In genomic region chr5:115158040-115158983, GRCm38 (mm10) we compare ENCODE assay signal across 8 mouse cellular contexts. TPM values are rescaled to one million over a fixed set of nuclear protein-coding genes. Genes with fewer than 3 reads are reported as not detected.
A peak's percentile ranks its signal among the peaks of the same experiment; 100 is the strongest.
DNase-seq lines count a peak whose midpoint lies in the region; ATAC-seq and TF ChIP-seq lines count a peak whose summit lies in the region.

Gene Mlec, minus strand, starts transcription at chr5:115158179.

- under 1% methylated on average over 75 of the region's 78 CpGs for WGBS in forebrain, embryonic 16.5 days
- under 1% methylated on average over 77 of the region's 78 CpGs for WGBS in lung, embryonic 14.5 days
- under 1% methylated on average over 78 of the region's 78 CpGs for WGBS in olfactory bulb, adult 2 months
- under 1% methylated on average over 78 of the region's 78 CpGs for WGBS in thymus, adult 2 months

- H3K4me1 ChIP-seq in ES-E14 (ENCODE audit: control insufficient read depth in 2 of 2, insufficient read depth in 2 of 2, low read length in 2 of 2, poor library complexity in 1 of 2) = peaks cover 0 to 9% of the 10 kb centered on the region in 2 experiments
- H3K4me1 ChIP-seq in forebrain, embryonic 16.5 days (replicated peaks; ENCODE audit: control insufficient read depth, insufficient read depth, low read length) = peaks cover 35% of the 10 kb centered on the region
- peaks cover 30% of the 10 kb centered on the region for H3K4me1 ChIP-seq in lung, embryonic 14.5 days (ENCODE audit: insufficient read depth)
- peaks cover 39% of the 10 kb centered on the region for H3K4me1 ChIP-seq in olfactory bulb, adult 2 months (ENCODE audit: control insufficient read depth, insufficient read depth, low read length)
- H3K4me1 ChIP-seq in thymus, adult 2 months (replicated peaks; ENCODE audit: control insufficient read depth, insufficient read depth, low read length) = peaks cover 47% of the 10 kb centered on the region

- peak within 1 kb of the TSS; percentile 87 to 89 for H3K4me3 ChIP-seq in ES-E14 (ENCODE audit: insufficient read depth in 1 of 2, low read depth in 1 of 2, low read length in 2 of 2, poor library complexity in 1 of 2, severe bottlenecking in 1 of 2)
- peak within 1 kb of the TSS; percentile 94 for H3K4me3 ChIP-seq in forebrain, embryonic 16.5 days (replicated peaks; ENCODE audit: low read length)
- peak within 1 kb of the TSS; percentile 86 for H3K4me3 ChIP-seq in layer of hippocampus, adult 2 months
- peak within 1 kb of the TSS; percentile 100 for H3K4me3 ChIP-seq in lung, embryonic 14.5 days (ENCODE audit: low read depth, low read length)
- peak within 1 kb of the TSS; percentile 86 for H3K4me3 ChIP-seq in olfactory bulb, adult 2 months (ENCODE audit: insufficient read depth, low read depth, low read length)
- H3K4me3 ChIP-seq in thymus, adult 2 months (ENCODE audit: control insufficient read depth, insufficient read depth, low read length) = peak within 1 kb of the TSS; percentile 83

- peak; percentile 97 for DNase-seq in ES-E14 (ENCODE audit: low read depth, low spot score)
- DNase-seq in cerebellum, adult 11-12 months = peak; percentile 99
- DNase-seq in heart, postnatal 36 days = peak; percentile 95 to 97
- DNase-seq in layer of hippocampus, adult 2 months (ENCODE audit: low spot score in 2 of 2) = peak; percentile 99
- peak; percentile 99 for DNase-seq in lung, embryonic 14.5 days
- peak; percentile 98 for DNase-seq in thymus, adult 2 months

- intact Hi-C loops in heart, postnatal 36 days (cut with DNase I) = no loop called here

- peak within 1 kb of the TSS; percentile 85 for H3K27ac ChIP-seq in ES-E14 (ENCODE audit: insufficient read depth, low read depth, low read length, poor library complexity, severe bottlenecking)
- peak within 1 kb of the TSS; percentile 99 for H3K27ac ChIP-seq in forebrain, embryonic 16.5 days (ENCODE audit: low read length)
- peak within 1 kb of the TSS; percentile 98 for H3K27ac ChIP-seq in layer of hippocampus, adult 2 months
- H3K27ac ChIP-seq in lung, embryonic 14.5 days (ENCODE audit: low read depth) = peak within 1 kb of the TSS; percentile 97
- peak within 1 kb of the TSS; percentile 100 for H3K27ac ChIP-seq in olfactory bulb, adult 2 months (ENCODE audit: insufficient read depth, low read depth, low read length)
- peak within 1 kb of the TSS; percentile 73 for H3K27ac ChIP-seq in thymus, adult 2 months (ENCODE audit: control insufficient read depth, insufficient read depth, low read length)

- in situ Hi-C loops in ES-E14 (cut with MboI; ENCODE audit: low sequenced_read_pairs in 2 of 2, unreplicated experiment in 2 of 2) = no loop called here

- no peaks in the 10 kb centered on the region for H3K9me3 ChIP-seq in ES-E14 (ENCODE audit: control insufficient read depth, insufficient read depth, low read depth, low read length)
- no peaks in the 10 kb centered on the region for H3K9me3 ChIP-seq in forebrain, embryonic 16.5 days (ENCODE audit: control insufficient read depth, low read length)
- no peaks in the 10 kb centered on the region for H3K9me3 ChIP-seq in lung, embryonic 14.5 days (ENCODE audit: low read depth, low read length)

- peak; percentile 97 for ATAC-seq in forebrain, embryonic 16.5 days
- ATAC-seq in lung, embryonic 14.5 days (ENCODE audit: insufficient read depth) = peak; percentile 98

- peak within 1 kb of the TSS; percentile 90 for H3K4me2 ChIP-seq in forebrain, embryonic 16.5 days (ENCODE audit: low read length)
- peak within 1 kb of the TSS; percentile 80 for H3K4me2 ChIP-seq in lung, embryonic 14.5 days

- H3K27me3 ChIP-seq in forebrain, embryonic 16.5 days (replicated peaks; ENCODE audit: control insufficient read depth, insufficient read depth, low read length) = no peaks in the 10 kb centered on the region
- H3K27me3 ChIP-seq in lung, embryonic 14.5 days (ENCODE audit: insufficient read depth, low read length) = no peaks in the 10 kb centered on the region
- H3K27me3 ChIP-seq in thymus, adult 2 months (ENCODE audit: control insufficient read depth, insufficient read depth, low read length) = no peaks in the 10 kb centered on the region

- TF ChIP-seq POLR2A in olfactory bulb, adult 2 months (IDR thresholded peaks at IDR 0.05; ENCODE audit: insufficient read depth, low read depth, low read length) = peak; percentile 63
- peak; percentile 97 for TF ChIP-seq POLR2A in thymus, adult 2 months (IDR thresholded peaks at IDR 0.05; ENCODE audit: control insufficient read depth, extremely low read depth, insufficient read depth, low read length, poor library complexity)

- H3K36me3 ChIP-seq in ES-E14 (ENCODE audit: control insufficient read depth, insufficient read depth, low read length, poor library complexity, severe bottlenecking) = peaks cover 3% of the 10 kb centered on the region; the same call in 1 of the 2 replicates
- H3K36me3 ChIP-seq in forebrain, embryonic 16.5 days (ENCODE audit: control insufficient read depth, insufficient read depth) = no peaks in the 10 kb centered on the region
- H3K36me3 ChIP-seq in lung, embryonic 14.5 days (ENCODE audit: insufficient read depth) = peaks cover 11% of the 10 kb centered on the region; the same call in 1 of the 2 replicates
- no peaks in the 10 kb centered on the region for H3K36me3 ChIP-seq in thymus, adult 2 months (ENCODE audit: control insufficient read depth, insufficient read depth, low read length)

- peak within 1 kb of the TSS; percentile 90 for H3K9ac ChIP-seq in ES-E14 (ENCODE audit: insufficient read depth, low read depth, low read length, poor library complexity, severe bottlenecking)
- peak within 1 kb of the TSS; percentile 94 for H3K9ac ChIP-seq in forebrain, embryonic 16.5 days (replicated peaks; ENCODE audit: low read depth, low read length)
- H3K9ac ChIP-seq in lung, embryonic 14.5 days = peak within 1 kb of the TSS; percentile 94

- TF ChIP-seq CTCF in layer of hippocampus, adult 2 months (conservative IDR thresholded peaks at IDR 0.05) = peak; percentile 36
- peak; percentile 45; the same call in 1 of the 2 replicates for TF ChIP-seq CTCF in lung, embryonic 14.5 days (IDR thresholded peaks at IDR 0.05; ENCODE audit: low read depth)
- no peak for TF ChIP-seq CTCF in olfactory bulb, adult 2 months (IDR thresholded peaks at IDR 0.05; ENCODE audit: insufficient read depth, low read depth, low read length)
- TF ChIP-seq CTCF in thymus, adult 2 months (IDR thresholded peaks at IDR 0.05; ENCODE audit: borderline replicate concordance, control insufficient read depth, extremely low read depth, insufficient read depth, low read length, poor library complexity) = peak; percentile 37; the same call in 1 of the 2 replicates

TF ChIP-seq in ES-E14, 5 proteins besides CTCF, POLR2A, EP300 and RAD21:
- TF ChIP-seq ZNF384 (IDR thresholded peaks at IDR 0.05; ENCODE audit: low read depth, low read length) (no peak), HCFC1 (IDR thresholded peaks at IDR 0.05; ENCODE audit: borderline replicate concordance, insufficient read depth, low read length) (peak; percentile 76)
TF ChIP-seq in ES-E14: peak in this region for 1.

RNA-seq across cellular contexts. Expression of gene Mlec, which starts in this region (rescaled TPM):
- total RNA-seq in ES-E14 (2012; rRNA removed) = 191 and 272 TPM in 2 replicates
- polyA plus RNA-seq in forebrain, embryonic 16.5 days (2015; fragmentation: Nextera tagmentation; extraction: Ambion mirVana) = 19.3 and 21.1 TPM in 2 replicates
- 10 to 100 TPM; 73.4 to 93.0 TPM for total RNA-seq in heart, postnatal 36 days (2021)
- 10 to 100 TPM; 75.7 to 84.7 TPM for total RNA-seq in layer of hippocampus, adult 2 months (2021)
- polyA plus RNA-seq in lung, embryonic 14.5 days (2014; fragmentation: Nextera tagmentation; extraction: Ambion mirVana) = 72.4 and 81.1 TPM in 2 replicates
- polyA plus RNA-seq in olfactory bulb, adult 2 months (2012; ENCODE audit: insufficient read depth, insufficient read length, low replicate concordance, missing spikeins) = 76.8 TPM in 1 of 2 replicates, not detected in the other
- polyA plus RNA-seq in thymus, adult 2 months (2012; rRNA removed) = 95.0 and 98.5 TPM in 2 replicates

Comparison
In these comparisons a context has a peak if more than half of its experiments do, and no peak if none do; other contexts are left out.
1. Peak in every context shown above with its lines: DNase-seq, ATAC-seq, H3K4me3 ChIP-seq and H3K27ac ChIP-seq.